Mouse (Mus musculus) limb, embryonic 12.5 days (tissue): ENCODE measurements around the gene Ints4. TPM values are rescaled to one million over a fixed set of nuclear protein-coding genes. Genes with fewer than 3 reads are reported as not detected.

Experiments
- ATAC-seq: fragments of 200-750 bp; cut with Nextera tagmentation; 2 replicates; pipeline ENCODE4 v1.8.0; 2017; ENCODE audit warnings: low read depth, moderate TSS enrichment; ENCODE audit not compliant: insufficient number of reproducible peaks, insufficient read depth, low FRiP score, low TSS enrichment
- H3K27ac ChIP-seq: fragments of 300-500 bp; sonication (generic); 2 replicates; pipeline ENCODE4 v1.5.1; 2016; ENCODE audit warnings: mild to moderate bottlenecking, moderate library complexity
- H3K27me3 ChIP-seq: fragments of 300-500 bp; sonication (generic); 2 replicates; pipeline ENCODE4 v1.6.1; 2016; ENCODE audit warnings: mild to moderate bottlenecking, moderate library complexity
- H3K36me3 ChIP-seq: fragments of 300-500 bp; sonication (generic); 2 replicates; pipeline ENCODE4 v1.6.1; 2016; ENCODE audit warnings: mild to moderate bottlenecking, moderate library complexity
- H3K4me1 ChIP-seq: fragments of 300-500 bp; sonication (generic); replicated peaks from 2 replicates; pipeline ENCODE4 v1.6.1; 2016
- H3K4me2 ChIP-seq: fragments of 300-500 bp; sonication (generic); 2 replicates; pipeline ENCODE4 v1.6.1; 2016; ENCODE audit warnings: mild to moderate bottlenecking, moderate library complexity
- H3K4me3 ChIP-seq: fragments of 300-500 bp; sonication (generic); replicated peaks from 2 replicates; pipeline ENCODE4 v1.5.1; 2016; ENCODE audit warnings: mild to moderate bottlenecking
- H3K9ac ChIP-seq: fragments of 300-500 bp; sonication (generic); replicated peaks from 2 replicates; pipeline ENCODE4 v1.6.1; 2016; ENCODE audit warnings: mild to moderate bottlenecking, moderate library complexity
- H3K9me3 ChIP-seq: fragments of 300-500 bp; sonication (generic); 2 replicates; pipeline ENCODE4 v1.6.1; 2016; ENCODE audit warnings: mild to moderate bottlenecking, moderate library complexity
- WGBS: fragments of 180-500 bp; shearing (Covaris S2); methylation state at CpG from one replicate; pipeline ENCODE4 v1.1.7; 2016; 5-methylcytosine and 5-hydroxymethylcytosine counted together
- polyA plus RNA-seq: library from polyadenylated mRNA; unstranded; fragments of >200 nt; fragmentation: Nextera tagmentation; extraction: Ambion mirVana; gene quantifications from 2 replicates; pipeline ENCODE4 v1.2.1, GENCODE M21; 2016

Ints4 gene
- polyA plus RNA-seq, 1 experiment from 2014 or later, result 61.2 TPM

DNA sequence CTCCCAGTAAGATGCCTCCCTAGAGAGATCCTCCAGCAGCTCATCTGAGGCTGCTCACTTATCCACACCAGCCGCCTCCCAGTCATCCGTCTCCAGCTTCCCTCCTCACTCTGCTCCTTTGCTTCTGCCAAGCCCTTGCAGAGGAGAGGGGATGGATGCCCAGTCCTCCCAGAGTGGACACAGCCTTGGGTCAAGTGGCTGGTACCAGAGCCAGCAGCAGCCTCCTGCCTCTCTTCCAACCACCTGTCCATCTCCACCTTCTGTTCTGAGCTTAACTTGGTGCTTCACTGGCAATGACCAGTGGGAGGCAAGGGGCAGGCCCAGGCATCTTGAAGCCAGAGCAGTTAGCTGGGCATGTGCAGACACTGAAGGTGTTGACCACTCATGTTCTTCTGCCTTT is 65.7 kb downstream of the Ints4 start:
- Histone ChIP-seq H3K9me3 (no peaks in the 10 kb centered on the region), H3K4me2 (no peak overlapping the region), H3K4me1 (0 out of 2 replicates have a peak, but pooled peaks cover 2% of the 10 kb centered on the region), H3K27ac (no peak overlapping the region), H3K9ac (no peak overlapping the region), H3K36me3 (peaks cover 30% of the 10 kb centered on the region), H3K4me3 (no peak overlapping the region), H3K27me3 (no peaks in the 10 kb centered on the region)
- no peak for ATAC-seq
- WGBS, result 89% methylated on average over 2 of the region's 2 CpGs

DNA sequence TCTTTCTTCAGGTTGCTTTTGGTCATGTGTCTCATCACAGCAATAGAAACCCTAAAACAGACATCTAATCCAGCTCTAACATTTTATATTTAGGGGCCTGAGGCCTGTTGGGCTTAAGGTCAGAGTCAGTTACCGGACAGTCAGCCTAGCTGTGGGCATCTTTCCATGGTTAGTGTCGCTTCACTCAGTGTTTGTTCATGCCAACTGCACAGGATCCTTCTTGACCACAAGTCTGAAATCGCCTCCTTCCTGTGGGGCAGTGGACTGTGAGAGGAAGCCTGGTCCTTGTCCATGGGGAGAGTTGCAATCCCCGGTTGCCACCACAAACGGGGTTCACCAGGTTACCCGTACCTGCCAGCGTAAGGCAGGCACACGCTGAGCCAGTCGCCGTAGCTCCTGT is 68.5 kb downstream of the Ints4 start:
- ATAC-seq, result no peak
- Histone ChIP-seq H3K27ac (no peak overlapping the region), H3K4me1 (0 out of 2 replicates have a peak, but pooled peaks cover 2% of the 10 kb centered on the region), H3K4me2 (no peak overlapping the region), H3K4me3 (no peak overlapping the region), H3K9ac (no peak overlapping the region), H3K36me3 (peaks cover 4% of the 10 kb centered on the region; the same call in 1 of the 2 replicates), H3K9me3 (no peaks in the 10 kb centered on the region), H3K27me3 (no peaks in the 10 kb centered on the region)
- WGBS, result 95% methylated on average over 10 of the region's 10 CpGs

DNA sequence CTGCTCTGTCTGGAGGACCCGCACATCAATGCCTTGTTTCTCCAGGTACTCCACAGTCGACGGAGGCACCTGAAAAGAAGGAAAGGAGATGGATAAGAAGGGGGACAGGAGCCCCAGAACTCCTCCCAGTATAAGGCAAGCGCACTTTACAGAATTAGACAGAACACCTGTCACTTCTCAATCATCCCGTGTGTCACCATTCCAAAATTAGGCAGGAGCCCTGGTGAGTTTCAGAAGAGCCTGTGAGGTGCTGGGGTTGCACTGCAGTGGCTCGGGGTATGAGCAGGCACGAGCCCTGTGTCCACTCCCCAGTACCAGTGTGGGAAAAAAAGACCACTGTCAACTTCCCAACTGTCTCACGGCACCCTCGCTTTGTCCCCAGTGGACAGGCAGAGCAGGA is 69.9 kb downstream of the Ints4 start:
- Histone ChIP-seq H3K9me3 (no peaks in the 10 kb centered on the region), H3K4me2 (no peak overlapping the region), H3K9ac (no peak overlapping the region), H3K4me3 (no peak overlapping the region), H3K4me1 (0 out of 2 replicates have a peak, but pooled peaks cover 2% of the 10 kb centered on the region), H3K27me3 (no peaks in the 10 kb centered on the region), H3K27ac (no peak overlapping the region), H3K36me3 (peaks cover 4% of the 10 kb centered on the region; the same call in 1 of the 2 replicates)
- ATAC-seq, result 0 out of 2 replicates have a peak, but pooled peaks have one; percentile 20
- 85% methylated on average over 9 of the region's 9 CpGs for WGBS

DNA sequence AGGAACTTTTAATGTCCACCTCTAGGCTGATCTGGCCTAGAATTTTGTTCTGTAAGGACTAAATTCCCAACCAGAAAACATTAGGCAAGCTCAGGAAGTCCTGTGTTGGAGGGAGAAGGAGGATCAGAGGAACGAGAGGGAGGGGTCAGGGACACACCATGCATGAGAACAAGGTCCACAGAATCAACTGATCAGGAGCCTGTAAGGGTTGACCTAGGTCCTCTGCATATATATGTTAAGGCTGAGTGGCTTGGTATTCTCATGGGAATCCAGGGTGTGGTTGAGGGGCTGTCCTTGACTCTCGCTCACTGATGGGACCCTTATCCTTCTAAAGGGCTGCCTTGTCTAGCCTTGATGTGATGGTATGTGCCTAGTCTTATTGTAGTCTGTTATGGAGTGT is 82.8 kb downstream of the Ints4 start:
- Histone ChIP-seq H3K4me1 (peaks cover 13% of the 10 kb centered on the region), H3K36me3 (0 out of 2 replicates have a peak, but pooled peaks cover 9% of the 10 kb centered on the region), H3K27me3 (no peaks in the 10 kb centered on the region), H3K9me3 (no peaks in the 10 kb centered on the region), H3K27ac (no peak overlapping the region), H3K9ac (no peak overlapping the region), H3K4me3 (no peak overlapping the region), H3K4me2 (no peak overlapping the region)
- ATAC-seq, result no peak
- WGBS, result 86% methylated on average over 2 of the region's 2 CpGs

DNA sequence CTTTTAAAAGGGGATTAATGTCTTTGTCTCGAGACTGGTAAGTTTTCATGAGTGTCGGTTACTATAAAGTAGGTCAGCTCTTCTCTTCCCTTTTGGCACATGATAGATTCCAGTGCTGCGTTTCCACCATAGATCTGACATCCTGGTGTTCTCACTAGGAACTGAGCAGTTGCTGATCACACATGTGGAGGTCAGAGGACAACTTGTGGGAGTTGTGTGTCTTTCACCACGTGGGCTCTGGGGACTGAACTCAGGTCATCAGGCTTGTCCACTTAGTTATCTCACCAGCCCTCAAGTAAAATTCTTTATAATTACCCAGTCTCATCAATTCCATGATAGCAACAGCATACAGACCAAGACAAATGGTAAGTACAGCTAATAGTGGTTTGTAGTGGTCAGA is 88.6 kb downstream of the Ints4 start:
- Histone ChIP-seq H3K4me3 (no peak overlapping the region), H3K4me2 (no peak overlapping the region), H3K36me3 (peaks cover 9% of the 10 kb centered on the region; the same call in 1 of the 2 replicates), H3K4me1 (no peaks in the 10 kb centered on the region), H3K9me3 (no peaks in the 10 kb centered on the region), H3K27ac (no peak overlapping the region), H3K27me3 (no peaks in the 10 kb centered on the region), H3K9ac (no peak overlapping the region)
- ATAC-seq, result no peak
- 79% methylated on average over 4 of the region's 4 CpGs for WGBS

DNA sequence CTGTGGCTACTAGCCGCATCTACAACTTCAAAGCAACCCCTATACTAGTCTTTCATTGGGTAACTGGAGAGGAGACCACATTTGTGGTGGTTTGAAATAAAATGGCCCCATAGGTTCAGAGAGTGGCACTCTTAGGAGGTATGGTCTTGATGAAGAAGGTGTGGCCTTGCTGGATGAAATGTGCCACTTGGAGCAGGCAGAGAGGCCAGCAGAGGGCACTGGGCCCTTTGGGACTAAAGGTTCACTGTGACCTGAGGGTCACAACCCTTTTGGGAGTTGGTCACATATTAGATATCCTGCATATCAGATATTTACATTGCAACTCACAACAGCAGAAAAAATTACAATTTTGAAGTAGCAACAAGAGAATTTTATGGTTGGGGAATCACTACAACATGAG is 89.6 kb downstream of the Ints4 start:
- 78% methylated on average over 1 of the region's 1 CpGs for WGBS
- no peak for ATAC-seq
- H3K36me3 ChIP-seq, result peaks cover 15% of the 10 kb centered on the region; the same call in 1 of the 2 replicates
- no peak overlapping the region for H3K4me3 ChIP-seq
- H3K27me3 ChIP-seq, result no peaks in the 10 kb centered on the region
- no peak overlapping the region for H3K27ac ChIP-seq
- H3K9ac ChIP-seq, result no peak overlapping the region
- no peaks in the 10 kb centered on the region for H3K9me3 ChIP-seq
- no peak overlapping the region for H3K4me2 ChIP-seq
- H3K4me1 ChIP-seq, result no peaks in the 10 kb centered on the region

DNA sequence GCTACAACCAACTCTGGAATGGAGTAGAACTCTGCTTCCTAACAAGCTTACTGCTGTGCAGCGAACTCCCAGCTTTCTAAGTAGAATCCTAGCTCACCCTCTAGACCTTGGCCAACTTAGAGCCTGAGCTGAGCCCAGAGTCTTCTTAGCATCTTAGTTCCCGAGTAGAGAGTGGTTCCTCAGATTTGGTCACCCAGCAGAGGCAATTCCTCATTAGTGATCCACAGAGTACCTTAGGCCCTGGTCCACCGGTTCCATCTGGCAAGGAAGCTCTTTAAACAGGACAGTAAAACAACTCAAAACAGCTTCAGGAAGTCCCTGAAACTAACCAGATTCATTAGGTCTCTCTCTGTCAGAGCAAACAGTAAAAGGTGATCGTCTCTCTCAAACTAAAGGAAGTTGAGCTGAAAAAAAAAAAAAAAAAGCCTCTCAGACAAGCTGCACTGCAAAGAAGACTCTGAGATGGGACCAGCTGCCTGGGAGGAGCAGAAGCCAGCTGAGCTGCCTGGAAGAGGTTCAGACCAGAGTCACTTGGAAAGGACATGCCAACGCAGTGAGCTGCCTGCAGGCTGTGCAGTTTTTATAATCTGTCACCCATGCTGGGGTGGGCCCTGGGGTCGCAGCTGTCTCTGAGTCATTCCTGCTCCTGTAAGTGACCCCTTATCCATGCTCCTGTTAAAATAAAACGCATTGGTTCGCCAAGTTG is 97.8 kb downstream of the Ints4 start:
- peaks cover 15% of the 10 kb centered on the region; the same call in 1 of the 2 replicates for H3K36me3 ChIP-seq
- H3K27ac ChIP-seq, result peak overlapping the region; percentile 99
- no peaks in the 10 kb centered on the region for H3K27me3 ChIP-seq
- WGBS, result 26% methylated on average over 8 of the region's 8 CpGs
- H3K4me3 ChIP-seq, result peak overlapping the region; percentile 99
- peak overlapping the region; percentile 78 for H3K4me2 ChIP-seq
- H3K9me3 ChIP-seq, result no peaks in the 10 kb centered on the region
- peak; percentile 5; the same call in 1 of the 2 replicates for ATAC-seq
- peak overlapping the region; percentile 100 for H3K9ac ChIP-seq
- H3K4me1 ChIP-seq, result peaks cover 10% of the 10 kb centered on the region

DNA sequence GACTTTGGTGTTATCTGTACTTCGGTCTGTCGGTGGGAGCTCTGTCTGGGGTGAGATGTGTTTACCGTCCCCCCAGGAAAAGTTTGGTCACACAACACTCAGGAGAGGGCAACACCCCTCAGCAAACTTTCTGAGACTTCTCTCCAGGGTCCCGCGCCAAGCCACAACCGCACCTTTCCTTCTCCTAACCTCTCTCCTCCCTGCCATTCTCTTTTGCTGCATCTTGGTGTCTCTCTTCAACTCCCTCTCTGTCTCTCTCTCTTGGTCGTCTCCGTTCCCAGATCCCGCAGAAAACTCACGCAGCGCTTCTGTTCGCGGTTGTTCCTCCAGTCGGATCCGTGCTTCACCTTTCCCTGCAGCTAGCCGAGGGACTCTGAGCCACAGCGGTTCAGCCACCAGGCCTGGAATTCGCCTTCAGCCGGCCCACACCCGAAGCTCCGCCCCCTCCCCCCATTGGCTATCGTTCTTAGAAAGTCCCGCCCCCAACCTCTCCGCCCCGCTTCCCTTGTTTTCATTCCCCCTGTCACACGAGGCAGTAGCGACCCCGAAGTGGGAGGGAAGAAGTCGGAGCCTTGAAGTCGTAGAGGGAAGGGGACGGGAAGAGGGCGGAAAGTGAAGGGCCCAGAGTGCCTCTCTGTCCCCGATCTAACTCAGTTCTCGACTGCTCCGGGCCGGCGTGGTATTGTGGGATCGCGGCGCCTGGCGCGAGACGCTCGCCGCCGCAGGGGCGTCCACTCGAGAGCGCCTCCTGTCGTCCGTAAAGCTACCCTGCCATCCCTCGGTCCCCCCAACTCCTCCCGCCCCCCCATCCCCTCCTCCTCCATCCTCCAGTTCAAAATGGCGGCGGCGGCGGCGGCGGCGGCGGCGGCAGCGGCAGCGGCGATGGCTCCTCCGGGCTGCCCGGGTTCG is 98.6 kb downstream of the Ints4 start, which contains the start of the genes Aamdc and Rsf1:
Gene Aamdc (minus strand): TSS at position 431 of the 909 bp plus-strand sequence.
Gene Rsf1 (plus strand): TSS at position 823 of the 909 bp plus-strand sequence.
- H3K27me3 ChIP-seq, result no peaks in the 10 kb centered on the region
- under 1% methylated on average over 65 of the region's 68 CpGs for WGBS
- ATAC-seq, result peak; percentile 95
- peaks cover 10% of the 10 kb centered on the region for H3K4me1 ChIP-seq
- H3K4me2 ChIP-seq, result peak within 1 kb of the TSS; percentile 78
- peak within 1 kb of the TSS; percentile 99 for H3K27ac ChIP-seq
- no peaks in the 10 kb centered on the region for H3K9me3 ChIP-seq
- peak within 1 kb of the TSS; percentile 99 for H3K4me3 ChIP-seq
- peak within 1 kb of the TSS; percentile 100 for H3K9ac ChIP-seq
- H3K36me3 ChIP-seq, result peaks cover 10% of the 10 kb centered on the region; the same call in 1 of the 2 replicates

DNA sequence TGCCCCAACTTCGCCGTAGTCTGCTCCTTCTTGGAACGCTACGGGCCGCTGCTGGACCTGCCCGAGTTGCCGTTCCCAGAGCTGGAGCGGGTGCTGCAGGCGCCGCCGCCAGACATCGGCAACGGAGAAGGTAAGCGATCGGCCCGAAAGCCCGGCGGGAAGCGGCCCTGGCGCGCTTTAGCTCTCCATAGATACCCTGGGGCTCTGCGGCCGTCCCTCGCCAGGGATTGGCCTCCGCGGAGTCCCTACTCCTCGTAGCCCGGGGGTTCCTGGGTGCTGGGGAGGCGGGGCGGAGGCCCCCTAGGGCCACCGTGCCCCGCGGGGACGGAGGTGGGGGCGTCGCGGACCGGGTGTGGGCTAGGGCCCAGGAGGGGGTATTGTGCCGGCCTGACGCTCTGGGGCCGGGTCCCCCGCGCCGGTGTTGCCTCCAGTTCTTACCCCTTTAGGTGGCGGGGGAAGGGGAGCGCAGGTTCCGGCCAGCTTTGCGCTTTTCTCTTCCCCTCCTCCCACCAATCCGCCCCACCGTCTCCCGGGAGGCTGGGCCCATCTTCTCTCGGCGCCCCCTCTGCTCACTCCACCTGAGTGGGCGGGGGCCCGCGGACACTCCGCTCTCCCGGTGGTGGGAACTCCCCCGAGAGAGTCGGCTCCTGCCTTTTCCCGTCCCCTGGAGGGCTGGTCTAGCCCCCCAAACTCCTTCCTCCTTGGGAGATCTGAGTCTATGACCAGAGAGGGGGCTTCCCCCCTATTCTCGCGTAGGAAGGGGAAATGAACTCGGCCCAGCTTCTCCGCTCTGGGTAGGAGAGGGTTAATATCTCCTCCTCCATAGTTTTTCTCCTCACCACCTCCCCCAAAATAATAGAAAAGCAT is 99.5 kb downstream of the Ints4 start:
- H3K36me3 ChIP-seq, result peaks cover 4% of the 10 kb centered on the region; the same call in 1 of the 2 replicates
- no peaks in the 10 kb centered on the region for H3K27me3 ChIP-seq
- no peaks in the 10 kb centered on the region for H3K9me3 ChIP-seq
- peaks cover 10% of the 10 kb centered on the region for H3K4me1 ChIP-seq
- peak overlapping the region; percentile 100 for H3K9ac ChIP-seq
- WGBS, result under 1% methylated on average over 63 of the region's 65 CpGs
- peak overlapping the region; percentile 99 for H3K4me3 ChIP-seq
- peak overlapping the region; percentile 78 for H3K4me2 ChIP-seq
- peak overlapping the region; percentile 99 for H3K27ac ChIP-seq
- ATAC-seq, result peak; percentile 4

DNA sequence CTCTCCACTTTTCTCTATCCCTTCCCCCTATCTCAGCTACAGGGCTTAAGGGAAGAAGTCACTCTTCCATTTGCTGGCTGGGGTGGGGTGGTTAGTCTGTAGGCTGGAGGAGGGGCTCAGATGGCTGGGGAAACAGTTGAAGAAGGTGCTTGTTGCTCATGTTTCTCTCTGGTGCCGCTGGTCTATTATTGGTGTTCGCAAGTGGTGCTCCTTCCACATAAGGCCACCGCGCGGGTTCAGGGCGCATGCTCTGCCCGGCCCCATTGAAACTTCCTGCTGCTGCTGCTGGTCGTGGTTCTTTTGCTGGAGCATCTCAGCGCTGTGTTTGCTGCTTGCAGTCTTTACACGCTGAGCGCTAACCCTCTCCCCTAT is 100.1 kb downstream of the Ints4 start:
- WGBS, result 0% methylated on average over 11 of the region's 11 CpGs
- Histone ChIP-seq H3K4me1 (peaks cover 10% of the 10 kb centered on the region), H3K27me3 (no peaks in the 10 kb centered on the region), H3K27ac (peak overlapping the region; percentile 99), H3K36me3 (peaks cover 4% of the 10 kb centered on the region; the same call in 1 of the 2 replicates), H3K4me2 (peak overlapping the region; percentile 78), H3K4me3 (peak overlapping the region; percentile 99), H3K9me3 (no peaks in the 10 kb centered on the region), H3K9ac (peak overlapping the region; percentile 100)
- peak; percentile 28; the same call in 1 of the 2 replicates for ATAC-seq
